Mouse (Mus musculus) MEL (cell line): ENCODE results near the gene Kitl. TPM values are rescaled to one million over a fixed set of nuclear protein-coding genes. Genes with fewer than 3 reads are reported as not detected.

ENCODE experiments used
- DNase-seq: peaks from one replicate; pipeline ENCODE4 v3.0.0; 2011; ENCODE audit warnings: low read depth, low spot score
- H3K27ac ChIP-seq: 2 replicates; pipeline ENCODE4 v1.5.1; 2012; ENCODE audit warnings: low read depth, mild to moderate bottlenecking, control low read depth, low read length, moderate library complexity; ENCODE audit not compliant: control insufficient read depth
- H3K27me3 ChIP-seq, 2 experiments: fragments of 150-350 bp in 1 of 2; sonication (generic) in 1 of 2; 2 replicates each; pipeline ENCODE4 v1.6.1; 2012; ENCODE audit warnings: low read length in 2 of 2, mild to moderate bottlenecking in 2 of 2, improper control_type of control experiment in 1 of 2, moderate library complexity in 1 of 2; ENCODE audit not compliant: insufficient read depth in 2 of 2, control insufficient read depth in 1 of 2
- H3K36me3 ChIP-seq, 2 experiments: 2 replicates each; pipeline ENCODE4 v1.6.1; 2012 to 2014; ENCODE audit warnings: low read length in 2 of 2, improper control_type of control experiment in 1 of 2, inconsistent platforms in 1 of 2, mild to moderate bottlenecking in 1 of 2; ENCODE audit not compliant: insufficient read depth in 2 of 2, control insufficient read depth in 1 of 2
- H3K4me1 ChIP-seq, 2 experiments: fragments of 150-350 bp in 1 of 2; sonication (generic) in 1 of 2; 2 replicates each; pipeline ENCODE4 v1.6.1; 2012; ENCODE audit warnings: low read length in 2 of 2, improper control_type of control experiment in 1 of 2, mild to moderate bottlenecking in 1 of 2; ENCODE audit not compliant: insufficient read depth in 2 of 2, control insufficient read depth in 1 of 2
- H3K4me3 ChIP-seq, 2 experiments: fragments of 150-350 bp in 1 of 2; sonication (generic) in 1 of 2; 2 replicates each; pipeline ENCODE4 v1.5.1; 2012; ENCODE audit warnings: low read depth in 2 of 2, low read length in 2 of 2, mild to moderate bottlenecking in 2 of 2, moderate library complexity in 2 of 2, control low read depth in 1 of 2, improper control_type of control experiment in 1 of 2; ENCODE audit not compliant: control insufficient read depth in 1 of 2, insufficient read depth in 1 of 2
- H3K79me2 ChIP-seq: 2 replicates; pipeline ENCODE4 v1.6.1; 2012; ENCODE audit warnings: mild to moderate bottlenecking, low read length, moderate library complexity; ENCODE audit not compliant: control insufficient read depth, poor library complexity, insufficient read depth
- H3K9ac ChIP-seq: 2 replicates; pipeline ENCODE4 v1.6.1; 2012; ENCODE audit warnings: low read depth, mild to moderate bottlenecking, control low read depth, low read length, moderate library complexity; ENCODE audit not compliant: control insufficient read depth, poor library complexity, severe bottlenecking
- H3K9me3 ChIP-seq: fragments of 150-350 bp; sonication (generic); replicated peaks from 2 replicates; pipeline ENCODE4 v1.6.1; 2012; ENCODE audit warnings: mild to moderate bottlenecking, low read length, improper control_type of control experiment, moderate library complexity; ENCODE audit not compliant: insufficient read depth
- CHD1 ChIP-seq: IDR thresholded peaks from 2 replicates; pipeline ENCODE4 v1.6.1; 2012; ENCODE audit warnings: low read depth, mild to moderate bottlenecking, inconsistent platforms, low read length, improper control_type of control experiment
- E2F4 ChIP-seq: IDR thresholded peaks from 2 replicates; pipeline ENCODE4 v1.6.1; 2011; ENCODE audit warnings: low read depth, low read length, improper control_type of control experiment, borderline replicate concordance
- EP300 ChIP-seq, 2 experiments: IDR thresholded peaks; 2 replicates each; pipeline ENCODE4 v1.6.1; 2011; ENCODE audit warnings: improper control_type of control experiment in 2 of 2, low read length in 2 of 2, low read depth in 1 of 2, mild to moderate bottlenecking in 1 of 2
- ETS1 ChIP-seq: IDR thresholded peaks from 2 replicates; pipeline ENCODE4 v1.6.1; 2012; ENCODE audit warnings: low read depth, mild to moderate bottlenecking, inconsistent platforms, low read length, improper control_type of control experiment, moderate library complexity
- HCFC1 ChIP-seq: IDR thresholded peaks from 2 replicates; pipeline ENCODE4 v1.6.1; 2012; ENCODE audit warnings: low read depth, mild to moderate bottlenecking, inconsistent platforms, low read length, improper control_type of control experiment, moderate library complexity
- JUND ChIP-seq: IDR thresholded peaks from 2 replicates; pipeline ENCODE4 v1.6.1; 2011; ENCODE audit warnings: low read depth, mild to moderate bottlenecking, improper control_type of control experiment, low read length
- MAX ChIP-seq: IDR thresholded peaks from 2 replicates; pipeline ENCODE4 v1.6.1; 2011; ENCODE audit warnings: low read length, improper control_type of control experiment
- MYB ChIP-seq: IDR thresholded peaks from 2 replicates; pipeline ENCODE4 v1.6.1; 2011; ENCODE audit warnings: mild to moderate bottlenecking, low read depth, low read length, improper control_type of control experiment
- NELFE ChIP-seq: IDR thresholded peaks from 2 replicates; pipeline ENCODE4 v1.6.1; 2011; ENCODE audit warnings: low read depth, low read length, improper control_type of control experiment
- POLR2A ChIP-seq, 2 experiments: IDR thresholded peaks; 2 replicates each; pipeline ENCODE4 v1.6.1; 2011 to 2012; ENCODE audit warnings: low read length in 2 of 2, mild to moderate bottlenecking in 2 of 2, control low read depth in 1 of 2, improper control_type of control experiment in 1 of 2, low read depth in 1 of 2, moderate library complexity in 1 of 2; ENCODE audit not compliant: control insufficient read depth in 1 of 2, insufficient read depth in 1 of 2, poor library complexity in 1 of 2
- TAL1 ChIP-seq: IDR thresholded peaks from 2 replicates; pipeline ENCODE4 v1.6.1; 2012; ENCODE audit warnings: mild to moderate bottlenecking, inconsistent platforms, low read length, moderate library complexity, mixed read lengths
- TCF12 ChIP-seq: IDR thresholded peaks from 2 replicates; pipeline ENCODE4 v1.6.1; 2014; ENCODE audit warnings: low read depth, mild to moderate bottlenecking, inconsistent platforms, low read length, improper control_type of control experiment, moderate library complexity
- UBTF ChIP-seq: IDR thresholded peaks from 2 replicates; pipeline ENCODE4 v1.6.1; 2012; ENCODE audit warnings: low read depth, mild to moderate bottlenecking, inconsistent platforms, low read length, improper control_type of control experiment, moderate library complexity, borderline replicate concordance; ENCODE audit not compliant: insufficient read depth
- USF2 ChIP-seq, 2 experiments: IDR thresholded peaks; 2 replicates each; pipeline ENCODE4 v1.6.1; 2011 to 2012; ENCODE audit warnings: improper control_type of control experiment in 2 of 2, low read length in 2 of 2, borderline replicate concordance in 1 of 2, inconsistent platforms in 1 of 2, low read depth in 1 of 2, mild to moderate bottlenecking in 1 of 2; ENCODE audit not compliant: insufficient read depth in 1 of 2
- ZC3H11A ChIP-seq: IDR thresholded peaks from 2 replicates; pipeline ENCODE4 v1.6.1; 2012; ENCODE audit warnings: low read depth, mild to moderate bottlenecking, inconsistent platforms, low read length, improper control_type of control experiment
- ZKSCAN1 ChIP-seq: IDR thresholded peaks from 2 replicates; pipeline ENCODE4 v1.6.1; 2012; ENCODE audit warnings: low read depth, mild to moderate bottlenecking, inconsistent platforms, low read length, improper control_type of control experiment, moderate library complexity
- polyA plus RNA-seq, 2 experiments: library from polyadenylated mRNA; stranded (reverse) in 1 of 2; unstranded in 1 of 2; fragments of >175 nt in 1 of 2; fragments of >200 nt in 1 of 2; gene quantifications; 2 replicates each; pipeline versions ENCODE4 v1.2.1 to v1.2.4; 2012; ENCODE audit warnings: low replicate concordance in 2 of 2, low read depth in 1 of 2; ENCODE audit not compliant: insufficient read length in 2 of 2, insufficient read depth in 1 of 2, missing spikeins in 1 of 2
- total RNA-seq: library from RNA; depleted of rRNA; stranded (reverse); fragments of 300-350 nt; gene quantifications from 2 replicates; pipeline ENCODE4 v1.2.3, GENCODE M21; 2012

The Kitl gene
- total and polyA plus RNA-seq, 3 experiments: not detected

DNA sequence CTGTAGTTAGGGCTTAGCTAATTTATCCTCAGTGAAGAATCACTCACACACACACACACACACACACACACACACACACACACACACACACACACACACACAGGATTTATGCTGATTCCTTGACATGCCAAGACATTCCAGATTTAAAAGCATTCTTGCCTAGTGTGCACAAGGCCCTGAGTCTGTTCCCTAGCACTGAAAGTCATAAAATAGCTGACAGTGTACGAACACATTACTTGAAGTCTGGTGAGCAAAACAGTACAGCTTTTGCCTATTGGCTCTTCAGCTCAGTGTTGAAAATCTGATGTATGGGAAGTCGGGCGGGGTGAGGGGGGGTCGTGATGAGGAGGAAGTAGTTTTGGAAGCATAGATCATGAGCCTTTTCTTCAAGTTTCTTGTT, 37.5 kb downstream of the Kitl start:
- Histone ChIP-seq H3K27ac (no peak overlapping the region), H3K4me1 (no peaks in the 10 kb centered on the region), H3K9me3 (no peaks in the 10 kb centered on the region), H3K36me3 (no peaks in the 10 kb centered on the region), H3K27me3 (no peaks in the 10 kb centered on the region), H3K79me2 (no peaks in the 10 kb centered on the region), H3K4me3 (no peak overlapping the region), H3K9ac (no peak overlapping the region)
- no peak for DNase-seq
- no peak for TF ChIP-seq NELFE
- no peak for TF ChIP-seq HCFC1
- TF ChIP-seq ZKSCAN1: no peak
- TF ChIP-seq MYB: no peak
- no peak for TF ChIP-seq ETS1

DNA sequence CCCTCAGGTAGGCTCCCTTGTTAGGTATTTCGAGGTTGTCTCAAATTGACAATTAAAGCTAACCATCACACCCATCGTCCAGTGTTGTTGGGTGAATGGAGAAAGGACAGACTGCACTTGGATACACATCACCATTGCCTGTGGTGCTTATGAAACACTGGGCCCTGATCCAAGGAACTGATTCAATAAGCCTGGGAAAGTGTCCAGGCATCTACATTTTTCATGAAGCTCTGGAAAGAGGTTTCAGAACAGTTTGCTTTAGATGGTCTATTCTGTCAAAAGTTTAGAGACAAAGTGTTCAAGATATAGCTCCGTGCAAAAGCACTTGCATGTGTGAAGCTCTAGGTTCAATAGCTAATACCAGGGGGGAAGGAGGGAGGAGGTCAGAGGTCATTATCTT, 38.6 kb downstream of the Kitl start:
- H3K27me3 ChIP-seq: no peaks in the 10 kb centered on the region
- no peak overlapping the region for H3K27ac ChIP-seq
- no peak for TF ChIP-seq MYB
- TF ChIP-seq MAX: no peak
- no peak for TF ChIP-seq USF2 (IDR thresholded peaks at IDR 0.05; ENCODE audit: borderline replicate concordance in 1 of 2, insufficient read depth in 1 of 2, low read depth in 1 of 2, low read length in 2 of 2)
- no peak for TF ChIP-seq E2F4
- TF ChIP-seq JUND: no peak
- no peak for TF ChIP-seq TCF12
- H3K4me1 ChIP-seq: no peaks in the 10 kb centered on the region
- DNase-seq: no peak
- no peak overlapping the region for H3K9ac ChIP-seq
- no peaks in the 10 kb centered on the region for H3K79me2 ChIP-seq
- no peak overlapping the region for H3K4me3 ChIP-seq
- no peaks in the 10 kb centered on the region for H3K9me3 ChIP-seq
- H3K36me3 ChIP-seq: no peaks in the 10 kb centered on the region

DNA sequence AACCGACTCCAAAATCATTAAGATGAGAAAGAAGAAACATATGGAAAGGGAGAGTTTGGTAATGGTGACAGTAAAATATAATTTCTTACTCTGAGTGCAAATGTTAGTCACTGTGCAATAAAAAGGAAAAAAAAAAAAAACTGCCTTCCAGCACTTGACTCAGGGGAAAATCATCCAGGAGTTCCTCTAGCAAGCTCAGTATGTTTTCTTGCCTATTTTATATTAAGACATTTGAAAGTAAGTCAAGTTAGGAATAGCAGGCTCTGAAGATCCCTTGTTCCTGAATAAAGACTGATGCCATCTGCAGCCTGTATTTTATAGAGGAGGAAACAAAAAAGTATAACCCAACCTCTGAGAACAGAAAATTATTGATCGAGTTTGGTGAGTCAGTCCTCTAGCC, 39.7 kb downstream of the Kitl start:
- Histone ChIP-seq H3K27ac (no peak overlapping the region), H3K4me3 (no peak overlapping the region), H3K36me3 (no peaks in the 10 kb centered on the region)
- TF ChIP-seq ZC3H11A (no peak), POLR2A (IDR thresholded peaks at IDR 0.05; ENCODE audit: control insufficient read depth in 1 of 2, insufficient read depth in 1 of 2, low read depth in 1 of 2, low read length in 2 of 2, poor library complexity in 1 of 2) (no peak), TAL1 (no peak), USF2 (IDR thresholded peaks at IDR 0.05; ENCODE audit: borderline replicate concordance in 1 of 2, insufficient read depth in 1 of 2, low read depth in 1 of 2, low read length in 2 of 2) (no peak), EP300 (IDR thresholded peaks at IDR 0.05; ENCODE audit: low read depth in 1 of 2, low read length in 2 of 2) (no peak), UBTF (no peak), JUND (no peak), CHD1 (no peak)
- TF ChIP-seq, all 39 proteins: peak for 0
- Histone ChIP-seq H3K79me2 (no peaks in the 10 kb centered on the region), H3K27me3 (no peaks in the 10 kb centered on the region), H3K9me3 (no peaks in the 10 kb centered on the region), H3K9ac (no peak overlapping the region), H3K4me1 (no peaks in the 10 kb centered on the region)
- DNase-seq: no peak
